ENCODE assay signal across 9 mouse cellular contexts in the genomic region with DNA sequence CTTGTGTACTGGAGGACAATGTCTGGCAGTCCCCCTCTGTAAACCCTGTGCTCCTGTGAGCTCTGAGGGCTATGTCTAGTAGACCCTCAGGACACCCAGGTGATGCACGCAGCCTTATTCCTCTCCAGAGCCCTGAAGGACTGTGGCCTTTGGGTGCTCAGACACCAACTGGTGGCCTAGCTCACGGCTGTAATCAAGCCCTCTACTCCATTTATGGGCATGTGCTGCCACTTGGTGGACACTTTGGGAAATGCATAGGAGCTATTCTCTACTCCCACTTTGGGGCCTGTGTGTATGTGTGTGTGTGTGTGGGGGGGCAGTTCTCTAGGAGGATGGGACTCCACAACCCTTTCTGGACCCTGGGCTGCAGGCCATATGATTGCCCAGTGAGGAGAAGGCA. TPM values are rescaled to one million over a fixed set of nuclear protein-coding genes. Genes with fewer than 3 reads are reported as not detected.
A peak's percentile ranks its signal among the peaks of the same experiment; 100 is the strongest.
DNase-seq lines count a peak whose midpoint lies in the region; ATAC-seq and TF ChIP-seq lines count a peak whose summit lies in the region.
"Had no signal": no experiment of that assay in that cellular context is flagged by ENCODE, and none has a peak within 500 bp of the region (broad histone marks: within the 10 kb centered on the region; RNA-seq: fewer than 3 reads in every experiment).

No protein-coding gene starts in this region.

- H3K4me1 ChIP-seq in G1E (ENCODE audit: insufficient read depth, low read depth, low read length) = peaks cover 27% of the 10 kb centered on the region
- 0 out of 2 replicates have a peak, but pooled peaks cover 3% of the 10 kb centered on the region for H3K4me1 ChIP-seq in forebrain, embryonic 15.5 days
- H3K4me1 ChIP-seq in lung, embryonic 14.5 days (ENCODE audit: insufficient read depth) = no peaks in the 10 kb centered on the region

- H3K4me2 ChIP-seq in forebrain, embryonic 15.5 days (replicated peaks) = no peak overlapping the region
- no peak overlapping the region for H3K4me2 ChIP-seq in lung, embryonic 14.5 days

- peak; percentile 82 for TF ChIP-seq CTCF in G1E (IDR thresholded peaks at IDR 0.05; ENCODE audit: low read depth, low read length)
- peak; percentile 92 for TF ChIP-seq CTCF in lung, embryonic 14.5 days (IDR thresholded peaks at IDR 0.05; ENCODE audit: low read depth)

- 31% methylated on average over 2 of the region's 2 CpGs for WGBS in forebrain, embryonic 15.5 days
- 27% methylated on average over 2 of the region's 2 CpGs for WGBS in large intestine, adult 2 months
- WGBS in lung, embryonic 14.5 days = 35% methylated on average over 2 of the region's 2 CpGs

- no peak overlapping the region for H3K9ac ChIP-seq in forebrain, embryonic 15.5 days (replicated peaks)
- no peak overlapping the region for H3K9ac ChIP-seq in lung, embryonic 14.5 days

- no peaks in the 10 kb centered on the region for H3K9me3 ChIP-seq in G1E (replicated peaks)
- no peaks in the 10 kb centered on the region for H3K9me3 ChIP-seq in forebrain, embryonic 15.5 days
- no peaks in the 10 kb centered on the region for H3K9me3 ChIP-seq in lung, embryonic 14.5 days (ENCODE audit: low read depth, low read length)

- ATAC-seq in G1E (ENCODE audit: extremely low read depth, insufficient number of reproducible peaks, low FRiP score, poor library complexity, severe bottlenecking) = peak; percentile 57; the same call in 1 of the 2 replicates
- peak; percentile 63 for ATAC-seq in forebrain, embryonic 15.5 days (replicated peaks)
- peak; percentile 56; the same call in 1 of the 2 replicates for ATAC-seq in lung, embryonic 14.5 days (ENCODE audit: insufficient read depth)

- H3K27me3 ChIP-seq in G1E (ENCODE audit: insufficient read depth, low read length) = no peaks in the 10 kb centered on the region
- no peaks in the 10 kb centered on the region for H3K27me3 ChIP-seq in forebrain, embryonic 15.5 days
- no peaks in the 10 kb centered on the region for H3K27me3 ChIP-seq in lung, embryonic 14.5 days (ENCODE audit: insufficient read depth, low read length)

- DNase-seq in G1E (ENCODE audit: low spot score) = peak; percentile 75
- peak; percentile 81 for DNase-seq in cerebellum, adult 11 months
- peak; percentile 29 for DNase-seq in heart, postnatal 25 days (ENCODE audit: low spot score)
- DNase-seq in large intestine, adult 2 months (ENCODE audit: low read depth, low spot score) = peak; percentile 36
- DNase-seq in lung, embryonic 14.5 days = peak; percentile 91
- DNase-seq in ovary, adult 18-20 months (ENCODE audit: low spot score) = peak; percentile 32
- DNase-seq in thymus, postnatal 10 days (ENCODE audit: low spot score in 2 of 2) = peak; percentile 65 to 84

- H3K27ac ChIP-seq in forebrain, embryonic 15.5 days (replicated peaks) = no peak overlapping the region
- no peak overlapping the region for H3K27ac ChIP-seq in lung, embryonic 14.5 days (ENCODE audit: low read depth)
- H3K27ac ChIP-seq: macrophage had no signal

- H3K4me3 ChIP-seq in G1E (ENCODE audit: low read depth, low read length) = no peak overlapping the region
- no peak overlapping the region for H3K4me3 ChIP-seq in forebrain, embryonic 15.5 days
- no peak overlapping the region for H3K4me3 ChIP-seq in lung, embryonic 14.5 days (ENCODE audit: low read depth, low read length)

- H3K36me3 ChIP-seq in G1E (replicated peaks) = peaks cover 96% of the 10 kb centered on the region
- peaks cover 34% of the 10 kb centered on the region for H3K36me3 ChIP-seq in forebrain, embryonic 15.5 days
- H3K36me3 ChIP-seq in lung, embryonic 14.5 days (ENCODE audit: insufficient read depth) = peaks cover 39% of the 10 kb centered on the region

- intact Hi-C loops in heart, postnatal 25 days (cut with DNase I) = loop anchor here (1.0 to 5.0 kb wide), 3 partner anchors 59 to 218 kb away; no protein-coding TSS in a partner anchor

RNA-seq across cellular contexts. Expression of a gene that starts 24.8 kb away (rescaled TPM):
- total RNA-seq in G1E (2014; fragmentation: Nextera tagmentation) (28.3 and 35.1 TPM in 2 replicates), G1E (2017) (21.5 and 24.6 TPM in 2 replicates)
- polyA plus RNA-seq in G1E (2012) = 31.1 and 32.3 TPM in 2 replicates
- 81.2 and 81.5 TPM in 2 replicates for polyA plus RNA-seq in forebrain, embryonic 15.5 days (2015; fragmentation: Nextera tagmentation; extraction: Ambion mirVana)
- total RNA-seq in heart, postnatal 25 days (2021) = 10 to 100 TPM; 37.9 to 38.1 TPM
- 16.4 and 22.7 TPM in 2 replicates for polyA plus RNA-seq in large intestine, adult 2 months (2012; rRNA removed)
- 31.3 and 36.7 TPM in 2 replicates for polyA plus RNA-seq in lung, embryonic 14.5 days (2014; fragmentation: Nextera tagmentation; extraction: Ambion mirVana)

RNA-seq across cellular contexts. Expression of a gene that starts 47.6 kb away (rescaled TPM):
- 108 and 118 TPM in 2 replicates for total RNA-seq in G1E (2014; fragmentation: Nextera tagmentation)
- total RNA-seq in G1E (2017) = 173 and 186 TPM in 2 replicates
- polyA plus RNA-seq in G1E (2012) = 193 and 196 TPM in 2 replicates
- 55.6 and 65.1 TPM in 2 replicates for polyA plus RNA-seq in forebrain, embryonic 15.5 days (2015; fragmentation: Nextera tagmentation; extraction: Ambion mirVana)
- 1 to 10 TPM; 3.7 to 4.3 TPM for total RNA-seq in heart, postnatal 25 days (2021)
- 29.2 and 30.7 TPM in 2 replicates for polyA plus RNA-seq in large intestine, adult 2 months (2012; rRNA removed)
- 137 and 147 TPM in 2 replicates for polyA plus RNA-seq in lung, embryonic 14.5 days (2014; fragmentation: Nextera tagmentation; extraction: Ambion mirVana)

RNA-seq across cellular contexts. Expression of a gene that starts 50.6 kb away (rescaled TPM):
- total RNA-seq in G1E (2014; fragmentation: Nextera tagmentation) (not detected in 2 replicates), G1E (2017) (not detected in 2 replicates)
- not detected in 2 replicates for polyA plus RNA-seq in G1E (2012)
- polyA plus RNA-seq in forebrain, embryonic 15.5 days (2015; fragmentation: Nextera tagmentation; extraction: Ambion mirVana) = not detected in 2 replicates
- not detected for total RNA-seq in heart, postnatal 25 days (2021)
- polyA plus RNA-seq in large intestine, adult 2 months (2012; rRNA removed) = not detected in 2 replicates
- polyA plus RNA-seq in lung, embryonic 14.5 days (2014; fragmentation: Nextera tagmentation; extraction: Ambion mirVana) = not detected in 2 replicates
- polyA plus RNA-seq: macrophage had no signal

RNA-seq across cellular contexts. Expression of a gene that starts 58.0 kb away (rescaled TPM):
- total RNA-seq in G1E (2014; fragmentation: Nextera tagmentation) = 8.1 and 12.3 TPM in 2 replicates
- total RNA-seq in G1E (2017) = 55.9 and 64.1 TPM in 2 replicates
- polyA plus RNA-seq in G1E (2012) = 12.2 and 12.7 TPM in 2 replicates
- 10.9 and 13.6 TPM in 2 replicates for polyA plus RNA-seq in forebrain, embryonic 15.5 days (2015; fragmentation: Nextera tagmentation; extraction: Ambion mirVana)
- total RNA-seq in heart, postnatal 25 days (2021) = 100 to 1,000 TPM; 154 to 171 TPM
- 81.6 and 154 TPM in 2 replicates for polyA plus RNA-seq in large intestine, adult 2 months (2012; rRNA removed)
- 69.7 and 71.0 TPM in 2 replicates for polyA plus RNA-seq in lung, embryonic 14.5 days (2014; fragmentation: Nextera tagmentation; extraction: Ambion mirVana)

Comparison
In these comparisons a context has a peak if more than half of its experiments do, and no peak if none do; other contexts are left out.
1. DNase-seq: peak in every context shown above with its lines; median percentile 91 in lung, embryonic 14.5 days; 81 in cerebellum, adult 11 months; 75 in G1E; 74 in thymus, postnatal 10 days; 36 in large intestine, adult 2 months; 32 in ovary, adult 18-20 months; 29 in heart, postnatal 25 days.